Mouse (Mus musculus) thymus, postnatal 25 days (tissue): ENCODE measurements at regions not wholly inside any gene's neighbourhood (a gene's known extent, or its start where the extent isn't known, plus 50 kb on each side); places are given as distances from the start of the nearest gene placed in this dataset.

Source experiments
- DNase-seq: peaks from one replicate; pipeline ENCODE4 v3.0.0; 2022

DNA sequence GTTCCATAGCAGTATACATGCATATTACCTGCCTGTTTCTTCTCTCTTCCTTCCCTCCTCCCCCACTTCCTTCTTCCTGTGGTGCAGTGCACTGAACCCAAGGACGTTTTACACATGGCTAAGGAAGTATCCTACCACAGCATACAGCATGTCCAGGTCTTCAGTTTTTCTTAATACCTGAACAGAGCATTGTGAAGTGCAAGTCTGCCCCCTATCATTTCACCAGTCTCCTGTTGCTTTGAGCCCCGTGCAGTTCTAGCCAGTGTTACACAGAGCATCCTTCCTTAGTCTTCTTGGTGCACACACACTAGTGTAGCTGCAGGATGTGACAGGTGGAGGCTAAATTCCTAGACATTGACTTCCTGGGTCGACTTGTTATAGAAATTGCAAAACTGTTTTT is 53.7 kb upstream of the Foxb1 start:
- DNase-seq: peak; percentile 1

GRCm38 (mm10) chr9:69823179-69823966 is 62.6 kb upstream of the Foxb1 start:
- DNase-seq: no peak

DNA sequence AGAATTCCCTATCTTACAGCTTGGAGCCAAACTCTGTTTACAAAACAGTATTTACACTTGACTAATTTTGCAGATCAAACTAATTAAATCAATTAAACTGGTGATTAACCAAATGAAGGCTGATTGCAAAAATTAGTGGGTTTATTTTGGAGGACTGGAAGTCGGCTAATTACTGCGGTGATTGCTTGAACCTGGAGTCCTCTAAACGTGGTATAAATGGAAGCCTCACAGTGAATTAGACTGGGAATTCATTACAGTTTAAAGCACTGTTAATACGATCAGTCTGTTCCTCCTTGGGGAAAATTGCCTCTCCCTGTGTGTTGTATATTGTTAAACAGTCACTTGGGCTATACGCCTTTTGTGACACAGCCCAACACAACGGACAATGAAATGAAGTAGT is 67.7 kb upstream of the Foxb1 start:
- DNase-seq: no peak

DNA sequence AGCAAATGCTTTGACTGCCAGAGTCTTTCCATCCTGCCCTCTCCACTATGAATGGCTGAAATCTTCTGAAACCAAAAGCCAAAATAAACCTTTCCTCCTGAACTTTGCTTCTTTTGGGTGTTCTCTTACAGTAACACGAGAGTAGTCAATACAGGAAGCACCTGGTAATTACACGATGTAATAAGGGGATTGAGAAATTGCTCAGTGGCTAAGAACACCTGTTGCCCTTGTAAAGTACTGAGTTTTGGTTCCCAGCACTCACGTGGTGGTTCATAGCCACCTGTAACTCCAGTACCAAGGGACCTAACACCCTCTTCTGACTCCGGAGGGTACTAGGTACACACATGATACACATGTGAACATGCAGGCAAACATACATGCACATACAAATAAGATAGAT is 74.7 kb upstream of the Foxb1 start:
- no peak for DNase-seq

DNA sequence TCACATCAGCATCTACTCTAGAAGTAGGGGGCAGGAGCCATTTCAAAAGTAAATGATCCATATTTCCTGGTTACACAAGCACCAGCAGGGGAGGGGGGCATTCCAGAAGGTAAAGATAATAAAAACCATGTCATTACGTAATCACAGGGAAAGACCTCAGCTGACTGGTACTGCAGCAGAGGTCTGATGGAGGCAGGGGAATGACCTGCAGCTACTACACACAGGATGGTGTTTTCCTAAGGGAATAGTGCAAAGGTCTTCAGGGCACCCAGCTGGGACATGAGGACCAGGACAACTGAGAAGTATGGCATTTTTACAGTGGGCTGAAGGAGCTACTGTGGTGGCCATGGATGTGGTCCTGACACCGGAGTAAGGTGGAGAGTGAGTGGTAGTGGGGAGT is 78.5 kb upstream of the Foxb1 start:
- no peak for DNase-seq

DNA sequence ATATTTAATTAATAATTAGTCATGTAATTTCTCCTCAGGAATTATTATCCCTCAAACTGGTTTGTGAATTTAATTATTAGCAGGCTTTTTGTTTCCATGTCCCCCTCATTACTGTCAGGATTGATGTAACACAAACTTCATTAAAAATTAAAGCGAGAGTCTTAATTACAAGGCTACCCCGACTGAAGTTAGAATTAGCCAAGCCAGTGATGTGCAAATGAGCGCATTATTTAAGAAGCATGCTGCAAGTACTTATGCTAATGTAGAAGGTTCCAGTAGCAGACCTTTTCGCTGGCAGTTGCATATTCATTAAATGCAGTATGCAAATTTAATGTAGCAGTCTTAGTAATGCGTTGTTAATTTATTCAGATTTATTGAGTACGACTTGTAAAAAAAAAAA is 84.0 kb upstream of the Foxb1 start:
- DNase-seq: no peak

DNA sequence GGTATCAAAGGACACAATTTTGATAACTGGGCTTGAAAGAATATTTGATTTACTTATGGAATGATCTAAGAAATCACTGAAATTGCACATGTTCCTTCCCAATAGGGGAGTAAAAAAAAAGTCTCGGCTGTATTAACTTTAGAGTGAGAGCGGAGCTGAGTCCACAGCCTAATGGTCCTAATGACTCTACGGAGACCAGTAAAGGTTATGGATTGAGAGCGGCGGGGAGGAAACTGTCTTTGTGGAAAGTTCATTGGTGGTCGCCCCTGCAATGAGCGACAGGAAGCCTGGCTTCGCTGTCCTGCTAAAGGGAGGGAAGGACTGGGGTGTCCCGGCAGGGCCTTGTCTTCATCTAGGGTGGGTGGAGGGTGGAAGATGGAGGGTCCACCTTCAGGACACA is 84.5 kb upstream of the Foxb1 start:
- no peak for DNase-seq

- DNase-seq: peak; percentile 2
These were observed 95.9 kb upstream of the Foxb1 start for GRCm38 (mm10) chr9:69856621-69857020.

DNA sequence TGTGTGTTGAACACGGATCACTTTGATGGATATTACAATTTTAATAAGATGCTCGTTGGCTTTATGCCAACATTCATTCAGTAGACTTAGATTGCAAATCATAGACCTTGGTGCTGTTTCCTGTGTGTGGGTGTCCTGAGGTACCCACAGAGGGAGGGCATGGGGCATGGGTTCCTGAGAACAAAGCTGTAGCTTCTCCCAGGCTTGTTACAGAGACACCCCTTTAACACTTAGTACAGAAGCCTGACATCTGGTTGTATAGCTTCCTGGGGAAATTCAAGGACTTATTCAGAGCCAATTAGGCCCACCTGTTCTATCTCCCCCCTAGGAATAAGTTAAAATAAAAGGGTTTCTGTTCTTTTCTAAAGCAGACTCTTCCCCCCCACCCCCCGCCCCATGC is 97.9 kb upstream of the Foxb1 start:
- no peak for DNase-seq

- DNase-seq: peak; percentile 3
These were observed 109.4 kb upstream of the Foxb1 start for GRCm38 (mm10) chr9:69870182-69870581.

DNA sequence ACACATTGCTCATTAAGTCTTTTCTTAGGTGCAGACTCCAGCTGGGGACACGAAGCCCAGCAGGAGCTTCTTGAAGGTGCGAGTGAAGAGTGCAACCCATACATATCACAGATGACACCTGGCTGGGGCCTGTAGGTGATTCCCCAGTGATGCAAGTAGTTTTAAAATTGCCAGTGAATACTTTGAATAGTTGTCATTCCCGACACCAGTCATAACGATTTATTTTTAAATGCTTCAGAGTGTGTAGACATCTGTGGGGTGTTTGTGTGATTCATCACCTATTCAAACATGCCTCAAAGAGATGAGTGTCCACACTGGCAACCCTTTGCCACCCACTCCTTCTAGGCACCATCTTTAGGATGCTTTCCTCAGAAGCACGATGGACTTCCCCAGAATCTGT is 102.9 kb upstream of the Bnip2 start:
- no peak for DNase-seq

DNA sequence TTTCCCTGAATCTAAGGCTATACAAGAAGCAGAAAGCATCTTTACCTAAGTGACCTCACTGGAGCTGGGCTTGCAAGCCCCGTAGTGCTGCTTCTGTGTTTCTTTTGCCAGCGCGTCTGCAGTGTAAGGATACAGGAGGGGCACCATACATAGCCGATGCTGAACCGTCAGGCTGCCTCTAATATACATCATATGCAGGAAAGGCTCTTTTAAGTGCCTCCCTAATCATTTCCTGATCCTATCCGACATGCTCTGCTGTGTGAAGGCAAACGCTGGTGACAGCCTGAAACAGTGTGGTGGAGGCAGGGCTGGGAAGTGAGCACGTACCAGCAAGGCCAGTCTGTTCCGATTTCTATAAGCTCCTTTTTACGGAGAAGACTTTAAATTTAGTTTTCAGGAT is 91.2 kb upstream of the Bnip2 start:
- no peak for DNase-seq

DNA sequence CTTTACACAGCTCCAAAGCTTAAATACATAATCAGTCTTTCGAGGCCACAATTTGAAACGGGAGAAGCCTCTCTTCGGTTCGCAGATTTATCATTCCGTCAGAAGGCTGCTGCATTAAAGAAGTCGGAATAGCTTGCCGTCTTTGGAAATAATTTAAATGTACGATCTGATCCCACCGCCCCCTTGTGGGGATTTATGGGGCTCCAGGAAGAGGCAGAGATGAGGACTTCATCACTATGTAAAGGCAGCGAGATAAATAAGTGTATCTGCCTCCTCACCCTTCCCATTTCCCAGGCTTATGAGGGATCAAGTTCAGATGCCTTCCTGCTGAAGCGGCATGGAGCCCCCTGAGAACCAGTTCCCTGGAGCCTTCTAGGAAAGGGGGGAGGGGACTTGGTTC is 89.9 kb upstream of the Bnip2 start:
- no peak for DNase-seq

DNA sequence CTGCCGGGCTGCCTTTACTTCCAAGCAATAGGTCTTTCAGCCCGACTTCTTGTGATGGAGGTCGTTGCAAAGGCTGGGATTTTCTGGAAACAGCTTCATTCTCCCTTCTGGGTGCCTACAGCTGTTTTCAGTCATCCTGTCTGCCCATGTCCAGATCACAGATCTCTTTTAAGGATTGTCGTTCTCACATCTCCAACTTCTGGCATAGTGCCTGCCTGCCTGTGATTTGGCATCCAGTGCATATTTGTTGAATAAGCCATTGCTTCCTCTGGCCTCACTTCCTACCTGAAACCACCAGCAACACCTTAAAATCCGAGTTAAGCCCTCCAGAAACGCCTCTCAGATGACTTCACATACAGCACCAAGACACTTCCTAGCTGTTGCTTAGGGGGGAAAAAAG is 88.4 kb upstream of the Bnip2 start:
- DNase-seq: no peak

DNA sequence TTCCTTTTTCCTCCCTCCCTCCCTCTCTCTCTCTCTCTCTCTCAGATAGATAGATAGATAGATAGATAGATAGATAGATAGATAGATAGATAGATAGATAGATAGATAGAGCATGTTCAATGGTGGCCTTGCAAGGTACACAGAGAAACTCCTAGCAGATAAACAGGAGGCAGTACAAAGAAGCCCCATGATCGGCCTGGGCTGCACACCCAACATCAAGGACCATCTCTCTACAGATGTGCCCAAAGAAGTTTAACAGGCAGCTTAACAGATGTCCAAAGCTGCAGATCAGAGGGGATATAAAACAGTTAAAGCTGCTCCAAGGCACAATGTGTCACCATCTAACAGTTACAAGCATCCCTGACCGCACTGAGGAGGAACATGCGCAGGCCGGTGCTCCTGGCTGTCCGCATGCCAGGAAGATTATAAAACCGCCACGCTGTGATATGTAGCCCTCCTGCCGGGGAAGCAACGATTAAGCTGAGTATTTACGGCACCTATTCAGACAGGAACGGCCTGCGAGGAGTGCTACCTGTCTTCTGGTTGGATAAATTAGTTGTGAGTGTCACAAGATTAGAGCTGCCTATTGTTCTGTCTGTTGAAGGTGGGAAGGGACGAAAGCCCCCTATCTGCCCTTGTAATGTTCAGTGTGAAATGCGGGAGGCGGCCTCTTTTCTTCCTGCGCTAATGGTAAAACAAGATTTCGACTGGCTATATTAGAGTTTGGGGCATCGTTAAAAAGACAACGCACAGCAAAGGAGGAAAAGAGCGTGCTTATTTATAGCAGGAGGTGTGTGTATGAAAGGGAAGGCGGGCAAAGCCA is 81.9 kb upstream of the Bnip2 start:
- DNase-seq: no peak

- no peak for DNase-seq
These were observed 78.6 kb upstream of the Bnip2 start for GRCm38 (mm10) chr9:69910621-69911020.

DNA sequence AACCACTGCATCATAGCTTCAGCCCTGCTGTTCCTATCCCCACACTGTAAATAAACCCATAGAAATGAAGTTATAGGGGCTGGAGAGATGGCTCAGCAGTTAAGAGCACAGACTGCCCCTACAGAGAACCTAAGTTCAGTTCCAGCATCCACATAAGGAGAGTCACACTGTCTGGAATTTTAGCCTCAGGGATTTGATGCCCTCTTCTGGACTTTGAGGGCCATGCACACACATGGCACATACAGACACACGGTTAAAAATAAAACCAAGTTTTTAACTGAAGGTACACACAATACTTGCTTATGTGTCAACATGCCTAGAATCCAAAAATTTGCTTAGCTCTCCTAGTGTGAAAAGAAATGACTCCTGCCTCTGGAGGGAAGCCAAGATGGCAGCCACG is 61.1 kb upstream of the Bnip2 start:
- DNase-seq: no peak

GRCm38 (mm10) chr9:69937863-69938262 is 51.4 kb upstream of the Bnip2 start:
- DNase-seq: no peak
